Mouse (Mus musculus): ENCODE measurements around the gene Usp25.

DNA sequence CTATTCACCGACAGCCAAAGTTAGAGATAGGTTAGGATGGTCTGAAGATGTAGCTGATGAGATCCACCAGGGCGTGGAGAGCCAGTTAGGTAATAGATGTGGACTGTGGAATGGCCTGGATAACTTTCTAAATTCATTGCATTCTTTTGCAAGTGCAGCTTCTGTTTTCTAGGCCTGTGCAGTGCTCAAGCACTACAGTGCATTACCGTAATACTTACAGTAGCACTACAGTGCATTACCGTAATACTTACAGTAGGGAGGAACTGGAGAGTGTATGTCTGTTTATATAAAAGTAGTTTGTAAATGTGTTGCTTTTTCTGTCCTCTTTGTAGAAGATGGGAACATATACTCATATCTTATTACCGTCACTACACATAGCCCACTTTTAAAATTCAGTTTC is 28.1 kb downstream of the Usp25 start:
- TF ChIP-seq CTCF (IDR thresholded peaks at IDR 0.05; ENCODE audit: low read depth, low read length): no peak
- TF ChIP-seq POLR2A (IDR thresholded peaks at IDR 0.05; ENCODE audit: insufficient read depth, low read length): no peak
- TF ChIP-seq EP300 (IDR thresholded peaks at IDR 0.05; ENCODE audit: insufficient read depth, low read depth, low read length): no peak
